Mouse (Mus musculus) neural tube, embryonic 13.5 days (tissue): ENCODE data around the gene Scn4a. TPM values are rescaled to one million over a fixed set of nuclear protein-coding genes. Genes with fewer than 3 reads are reported as not detected.

ENCODE experiments used
- ATAC-seq: fragments of 200-750 bp; cut with Nextera tagmentation; 2 replicates; pipeline ENCODE4 v1.8.0; 2017; ENCODE audit warnings: low read depth, mild to moderate bottlenecking, moderate TSS enrichment, moderate library complexity
- H3K27ac ChIP-seq: fragments of 300-500 bp; sonication (generic); replicated peaks from 2 replicates; pipeline ENCODE4 v1.5.1; 2015; ENCODE audit warnings: moderate library complexity, mild to moderate bottlenecking, inconsistent platforms
- H3K27me3 ChIP-seq: fragments of 300-500 bp; sonication (generic); 2 replicates; pipeline ENCODE4 v1.6.1; 2015; ENCODE audit warnings: mild to moderate bottlenecking, inconsistent platforms
- H3K36me3 ChIP-seq: fragments of 300-500 bp; sonication (generic); 2 replicates; pipeline ENCODE4 v1.6.1; 2015; ENCODE audit warnings: mild to moderate bottlenecking, inconsistent platforms
- H3K4me1 ChIP-seq: fragments of 300-500 bp; sonication (generic); replicated peaks from 2 replicates; pipeline ENCODE4 v1.6.1; 2015; ENCODE audit warnings: inconsistent platforms
- H3K4me2 ChIP-seq: fragments of 300-500 bp; sonication (generic); 2 replicates; pipeline ENCODE4 v1.6.1; 2015; ENCODE audit warnings: inconsistent platforms, mild to moderate bottlenecking, moderate library complexity
- H3K4me3 ChIP-seq: fragments of 300-500 bp; sonication (generic); 2 replicates; pipeline ENCODE4 v1.5.1; 2015; ENCODE audit warnings: mild to moderate bottlenecking, inconsistent platforms
- H3K9ac ChIP-seq: fragments of 300-500 bp; sonication (generic); 2 replicates; pipeline ENCODE4 v1.6.1; 2015; ENCODE audit warnings: moderate library complexity, mild to moderate bottlenecking, inconsistent platforms
- H3K9me3 ChIP-seq: fragments of 300-500 bp; sonication (generic); 2 replicates; pipeline ENCODE4 v1.6.1; 2016; ENCODE audit warnings: inconsistent platforms
- WGBS: fragments of 180-500 bp; shearing (Covaris S2); methylation state at CpG from one replicate; pipeline ENCODE4 v1.1.7; 2015; 5-methylcytosine and 5-hydroxymethylcytosine counted together
- polyA plus RNA-seq: library from polyadenylated mRNA; unstranded; fragments of >200 nt; fragmentation: Nextera tagmentation; extraction: Ambion mirVana; gene quantifications from 2 replicates; pipeline ENCODE4 v1.2.1, GENCODE M21; 2015

The Scn4a gene
- polyA plus RNA-seq, 1 experiment from 2014 or later, result not detected

DNA sequence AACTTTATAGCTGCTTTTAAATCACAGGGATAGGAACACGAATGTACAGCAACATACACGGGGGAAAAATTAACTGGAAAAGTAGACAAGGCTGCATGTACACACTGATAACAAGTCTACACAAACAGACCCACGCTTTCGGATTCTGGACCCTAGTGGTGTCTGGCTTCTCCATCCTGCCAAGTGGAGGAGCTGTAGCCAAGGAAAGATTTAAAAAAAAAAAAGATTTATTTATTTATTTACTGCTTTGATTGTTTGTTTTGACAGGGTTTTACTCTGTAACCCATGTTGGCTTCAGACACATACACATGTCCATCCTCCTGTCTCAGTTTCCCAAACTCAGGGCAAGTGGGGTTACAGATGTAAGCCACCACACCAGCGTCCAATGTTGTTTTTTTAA, 45.7 kb downstream of the Scn4a start:
- no peak for ATAC-seq
- H3K9me3 ChIP-seq, result no peaks in the 10 kb centered on the region
- no peaks in the 10 kb centered on the region for H3K36me3 ChIP-seq
- no peaks in the 10 kb centered on the region for H3K4me1 ChIP-seq
- 82% methylated on average over 5 of the region's 5 CpGs for WGBS
- H3K9ac ChIP-seq, result no peak overlapping the region
- H3K4me3 ChIP-seq, result no peak overlapping the region
- no peak overlapping the region for H3K4me2 ChIP-seq
- no peak overlapping the region for H3K27ac ChIP-seq
- H3K27me3 ChIP-seq, result no peaks in the 10 kb centered on the region

DNA sequence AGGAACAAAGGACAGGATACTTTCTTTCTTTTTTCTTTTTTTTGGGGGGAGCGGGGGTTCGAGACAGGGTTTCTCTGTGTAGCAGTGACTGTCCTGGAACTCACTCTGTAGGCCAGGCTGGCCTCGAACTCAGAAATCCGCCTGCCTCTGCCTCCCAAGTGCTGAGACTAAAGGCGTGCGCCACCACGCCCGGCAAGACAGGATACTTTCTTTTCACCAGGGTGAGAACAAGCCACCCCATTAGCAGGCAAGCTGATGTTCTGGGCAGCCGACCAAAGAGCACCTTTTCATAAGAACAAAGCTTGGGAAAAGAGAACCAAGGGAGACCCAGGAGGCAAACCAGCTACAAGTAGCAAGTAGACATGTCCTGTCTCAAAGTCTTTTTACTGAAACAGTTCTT, 46.3 kb downstream of the Scn4a start:
- H3K9ac ChIP-seq, result no peak overlapping the region
- 90% methylated on average over 9 of the region's 9 CpGs for WGBS
- H3K4me3 ChIP-seq, result no peak overlapping the region
- no peak overlapping the region for H3K27ac ChIP-seq
- H3K4me1 ChIP-seq, result no peaks in the 10 kb centered on the region
- H3K9me3 ChIP-seq, result no peaks in the 10 kb centered on the region
- no peaks in the 10 kb centered on the region for H3K36me3 ChIP-seq
- no peak for ATAC-seq
- no peaks in the 10 kb centered on the region for H3K27me3 ChIP-seq
- H3K4me2 ChIP-seq, result no peak overlapping the region

GRCm38 (mm10) chr11:106306065-106306385, 47.1 kb downstream of the Scn4a start:
- Histone ChIP-seq H3K4me2 (no peak overlapping the region), H3K36me3 (no peaks in the 10 kb centered on the region), H3K27ac (no peak overlapping the region), H3K4me3 (no peak overlapping the region), H3K9ac (no peak overlapping the region), H3K9me3 (no peaks in the 10 kb centered on the region), H3K27me3 (no peaks in the 10 kb centered on the region), H3K4me1 (no peaks in the 10 kb centered on the region)
- no peak for ATAC-seq
- WGBS, result 87% methylated on average over 3 of the region's 3 CpGs

- Histone ChIP-seq H3K4me1 (no peaks in the 10 kb centered on the region), H3K27me3 (no peaks in the 10 kb centered on the region), H3K4me3 (no peak overlapping the region), H3K36me3 (no peaks in the 10 kb centered on the region), H3K9me3 (no peaks in the 10 kb centered on the region), H3K9ac (no peak overlapping the region), H3K4me2 (no peak overlapping the region), H3K27ac (no peak overlapping the region)
- ATAC-seq, result no peak
- WGBS, result 79% methylated on average over 10 of the region's 10 CpGs
Measured at GRCm38 (mm10) chr11:106305348-106306064, 47.6 kb downstream of the Scn4a start.

- Histone ChIP-seq H3K36me3 (no peaks in the 10 kb centered on the region), H3K27me3 (no peaks in the 10 kb centered on the region), H3K4me1 (no peaks in the 10 kb centered on the region), H3K4me3 (no peak overlapping the region), H3K27ac (no peak overlapping the region), H3K9me3 (no peaks in the 10 kb centered on the region), H3K4me2 (no peak overlapping the region), H3K9ac (no peak overlapping the region)
- WGBS, result 26% methylated on average over 2 of the region's 2 CpGs
- ATAC-seq, result no peak
Measured at GRCm38 (mm10) chr11:106302634-106303033, 50.5 kb downstream of the Scn4a start.

DNA sequence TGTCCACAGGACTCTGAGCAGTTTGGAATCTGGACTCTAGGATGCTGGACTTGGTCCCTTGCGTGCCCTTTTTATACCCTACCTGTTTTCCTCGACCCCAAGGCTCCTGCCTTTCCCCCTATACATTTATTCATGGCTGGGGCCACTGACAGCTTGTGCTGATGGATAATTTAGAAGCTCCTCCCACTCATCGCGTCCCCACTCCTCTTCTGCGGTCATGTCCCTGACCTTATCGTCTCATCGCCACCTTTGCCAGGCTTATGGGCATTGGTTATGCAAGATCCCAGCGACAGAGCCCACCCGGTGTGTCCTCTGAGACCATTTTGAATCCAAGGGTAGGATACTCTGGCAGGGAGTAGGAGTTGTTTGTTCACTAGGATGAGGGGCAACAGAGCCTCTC, 51.3 kb downstream of the Scn4a start, which contains the start of gene Gh:
Gene Gh (minus strand): TSS at position 101 of the 400 bp plus-strand sequence.
- no peak within 1 kb of the TSS for H3K4me2 ChIP-seq
- H3K4me3 ChIP-seq, result no peak within 1 kb of the TSS
- no peak within 1 kb of the TSS for H3K27ac ChIP-seq
- no peaks in the 10 kb centered on the region for H3K4me1 ChIP-seq
- H3K27me3 ChIP-seq, result no peaks in the 10 kb centered on the region
- H3K36me3 ChIP-seq, result no peaks in the 10 kb centered on the region
- 84% methylated on average over 9 of the region's 9 CpGs for WGBS
- H3K9ac ChIP-seq, result no peak within 1 kb of the TSS
- ATAC-seq, result no peak
- H3K9me3 ChIP-seq, result no peaks in the 10 kb centered on the region

GRCm38 (mm10) chr11:106291861-106292260, 61.2 kb downstream of the Scn4a start:
- no peak overlapping the region for H3K4me3 ChIP-seq
- no peaks in the 10 kb centered on the region for H3K9me3 ChIP-seq
- no peaks in the 10 kb centered on the region for H3K36me3 ChIP-seq
- H3K4me2 ChIP-seq, result no peak overlapping the region
- no peaks in the 10 kb centered on the region for H3K27me3 ChIP-seq
- no peak for ATAC-seq
- no peak overlapping the region for H3K9ac ChIP-seq
- WGBS, result 88% methylated on average over 2 of the region's 2 CpGs
- H3K4me1 ChIP-seq, result no peaks in the 10 kb centered on the region
- no peak overlapping the region for H3K27ac ChIP-seq

DNA sequence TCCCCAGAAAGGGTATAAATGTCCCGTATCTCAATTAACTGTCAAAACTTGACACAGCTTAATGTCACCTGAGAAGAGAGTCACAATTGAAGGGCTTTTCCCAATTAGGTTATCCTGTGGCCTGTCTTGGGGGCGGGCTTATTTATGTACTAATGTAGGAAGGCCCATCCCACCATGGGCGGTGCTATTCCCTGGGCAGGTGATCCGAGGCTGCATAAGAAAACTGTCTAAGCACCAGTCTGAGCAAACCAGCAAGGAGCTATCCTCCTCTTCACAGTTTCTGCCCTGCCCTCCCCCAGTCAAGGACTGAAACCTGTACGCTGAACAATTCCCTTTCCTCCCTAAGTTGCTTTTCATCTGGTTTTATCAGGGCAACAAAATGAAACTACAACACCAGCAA, 62.7 kb downstream of the Scn4a start:
- Histone ChIP-seq H3K36me3 (no peaks in the 10 kb centered on the region), H3K4me3 (no peak overlapping the region), H3K4me1 (no peaks in the 10 kb centered on the region), H3K27me3 (no peaks in the 10 kb centered on the region), H3K27ac (no peak overlapping the region), H3K9me3 (no peaks in the 10 kb centered on the region), H3K9ac (no peak overlapping the region), H3K4me2 (no peak overlapping the region)
- ATAC-seq, result no peak
- 89% methylated on average over 5 of the region's 5 CpGs for WGBS

GRCm38 (mm10) chr11:106289369-106289768, 63.7 kb downstream of the Scn4a start:
- no peak overlapping the region for H3K4me2 ChIP-seq
- WGBS, result 62% methylated on average over 8 of the region's 8 CpGs
- no peak overlapping the region for H3K27ac ChIP-seq
- H3K27me3 ChIP-seq, result no peaks in the 10 kb centered on the region
- H3K9ac ChIP-seq, result no peak overlapping the region
- H3K9me3 ChIP-seq, result no peaks in the 10 kb centered on the region
- no peaks in the 10 kb centered on the region for H3K36me3 ChIP-seq
- H3K4me1 ChIP-seq, result no peaks in the 10 kb centered on the region
- ATAC-seq, result no peak
- H3K4me3 ChIP-seq, result no peak overlapping the region

- Histone ChIP-seq H3K4me2 (no peak overlapping the region), H3K4me1 (no peaks in the 10 kb centered on the region), H3K27ac (no peak overlapping the region), H3K9ac (no peak overlapping the region), H3K9me3 (no peaks in the 10 kb centered on the region), H3K4me3 (no peak overlapping the region), H3K36me3 (no peaks in the 10 kb centered on the region), H3K27me3 (no peaks in the 10 kb centered on the region)
- no peak for ATAC-seq
- WGBS, result 78% methylated on average over 11 of the region's 11 CpGs
Measured at GRCm38 (mm10) chr11:106286987-106287386, 66.1 kb downstream of the Scn4a start.

DNA sequence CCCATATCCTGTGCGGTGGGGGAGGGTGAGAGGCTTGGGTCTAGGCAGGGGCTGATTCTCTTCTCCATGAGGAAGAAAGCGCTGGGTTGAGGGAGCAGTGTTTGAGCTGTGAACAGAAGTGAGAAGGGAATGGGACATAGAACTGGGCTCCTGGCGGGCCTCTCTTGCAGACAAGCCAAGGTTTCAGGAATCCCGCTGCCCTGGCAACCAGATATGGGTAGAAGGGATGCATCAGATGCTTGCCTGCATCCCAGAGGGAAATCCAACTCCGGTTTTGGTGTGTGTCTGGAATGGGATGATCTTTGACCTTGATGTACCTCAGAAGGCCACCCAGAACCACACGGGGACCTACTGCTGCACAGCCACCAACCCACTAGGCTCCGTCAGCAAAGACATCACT, 66.9 kb downstream of the Scn4a start:
- H3K4me2 ChIP-seq, result no peak overlapping the region
- H3K36me3 ChIP-seq, result no peaks in the 10 kb centered on the region
- 87% methylated on average over 7 of the region's 7 CpGs for WGBS
- no peaks in the 10 kb centered on the region for H3K9me3 ChIP-seq
- no peak overlapping the region for H3K9ac ChIP-seq
- H3K27me3 ChIP-seq, result no peaks in the 10 kb centered on the region
- no peak overlapping the region for H3K27ac ChIP-seq
- ATAC-seq, result no peak
- no peak overlapping the region for H3K4me3 ChIP-seq
- no peaks in the 10 kb centered on the region for H3K4me1 ChIP-seq

- H3K4me3 ChIP-seq, result no peak overlapping the region
- ATAC-seq, result no peak
- no peak overlapping the region for H3K4me2 ChIP-seq
- H3K4me1 ChIP-seq, result no peaks in the 10 kb centered on the region
- no peak overlapping the region for H3K9ac ChIP-seq
- no peaks in the 10 kb centered on the region for H3K9me3 ChIP-seq
- WGBS, result 58% methylated on average over 8 of the region's 8 CpGs
- H3K27me3 ChIP-seq, result no peaks in the 10 kb centered on the region
- no peak overlapping the region for H3K27ac ChIP-seq
- no peaks in the 10 kb centered on the region for H3K36me3 ChIP-seq
Measured at GRCm38 (mm10) chr11:106284126-106284525, 69.0 kb downstream of the Scn4a start.

DNA sequence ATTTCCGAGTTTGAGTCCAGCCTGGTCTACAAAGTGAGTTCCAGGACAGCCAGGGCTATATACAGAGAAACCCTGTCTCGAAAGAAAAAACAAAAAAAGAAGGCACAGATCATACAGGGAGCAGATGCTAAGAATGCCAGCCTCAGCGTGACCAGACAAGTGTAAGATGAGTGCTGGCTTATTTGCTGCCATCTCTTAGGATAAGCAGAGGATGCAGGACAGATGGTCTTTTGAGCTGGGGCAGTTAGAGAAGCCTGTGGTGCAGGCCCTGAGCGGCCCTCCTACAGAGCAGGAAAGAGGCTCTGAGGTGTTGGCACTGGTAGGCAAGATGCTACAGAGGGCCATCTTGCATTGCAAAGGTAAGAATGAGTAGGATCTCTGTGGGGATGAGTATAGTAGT, 69.7 kb downstream of the Scn4a start:
- Histone ChIP-seq H3K4me1 (no peaks in the 10 kb centered on the region), H3K9me3 (no peaks in the 10 kb centered on the region), H3K27me3 (no peaks in the 10 kb centered on the region), H3K9ac (no peak overlapping the region), H3K4me3 (no peak overlapping the region), H3K27ac (no peak overlapping the region), H3K4me2 (no peak overlapping the region), H3K36me3 (no peaks in the 10 kb centered on the region)
- whole genome bisulfite sequencing, result 83% methylated on average over 4 of the region's 4 CpGs
- ATAC-seq, result no peak
